Mouse (Mus musculus): Measurements from ENCODE around the gene Eefsec. TPM values are rescaled to one million over a fixed set of nuclear protein-coding genes. Genes with fewer than 3 reads are reported as not detected.

Gene Eefsec
- total RNA-seq, 2 experiments from 2014 or later = 8.1 to 8.2 TPM

DNA sequence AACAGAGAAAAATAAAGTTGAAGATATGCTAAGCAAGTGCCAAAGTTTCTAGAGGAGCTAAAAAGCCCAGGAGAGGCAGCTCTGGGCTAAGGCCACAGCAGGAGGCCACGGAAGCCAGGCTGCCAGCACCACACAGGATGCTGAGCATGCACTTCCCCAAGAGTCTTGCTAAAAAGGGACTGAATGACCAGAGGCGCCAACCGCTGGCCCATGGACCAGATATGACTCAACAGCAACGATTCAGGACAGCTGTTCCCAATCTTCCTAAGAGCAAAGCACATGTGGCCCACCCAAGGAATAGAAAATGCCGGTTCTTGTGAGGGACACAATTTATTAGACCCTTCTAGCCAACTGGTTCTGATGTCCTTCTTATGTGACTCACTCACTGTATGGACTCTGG lies 57.4 kb downstream of the Eefsec start:
- peak; percentile 74 for DNase-seq
- no peak for TF ChIP-seq CTCF (IDR thresholded peaks at IDR 0.05)
- H3K27ac ChIP-seq = no peak overlapping the region
- intact Hi-C loops (cut with DNase I) = no loop called here
- H3K4me3 ChIP-seq = no peak overlapping the region

DNA sequence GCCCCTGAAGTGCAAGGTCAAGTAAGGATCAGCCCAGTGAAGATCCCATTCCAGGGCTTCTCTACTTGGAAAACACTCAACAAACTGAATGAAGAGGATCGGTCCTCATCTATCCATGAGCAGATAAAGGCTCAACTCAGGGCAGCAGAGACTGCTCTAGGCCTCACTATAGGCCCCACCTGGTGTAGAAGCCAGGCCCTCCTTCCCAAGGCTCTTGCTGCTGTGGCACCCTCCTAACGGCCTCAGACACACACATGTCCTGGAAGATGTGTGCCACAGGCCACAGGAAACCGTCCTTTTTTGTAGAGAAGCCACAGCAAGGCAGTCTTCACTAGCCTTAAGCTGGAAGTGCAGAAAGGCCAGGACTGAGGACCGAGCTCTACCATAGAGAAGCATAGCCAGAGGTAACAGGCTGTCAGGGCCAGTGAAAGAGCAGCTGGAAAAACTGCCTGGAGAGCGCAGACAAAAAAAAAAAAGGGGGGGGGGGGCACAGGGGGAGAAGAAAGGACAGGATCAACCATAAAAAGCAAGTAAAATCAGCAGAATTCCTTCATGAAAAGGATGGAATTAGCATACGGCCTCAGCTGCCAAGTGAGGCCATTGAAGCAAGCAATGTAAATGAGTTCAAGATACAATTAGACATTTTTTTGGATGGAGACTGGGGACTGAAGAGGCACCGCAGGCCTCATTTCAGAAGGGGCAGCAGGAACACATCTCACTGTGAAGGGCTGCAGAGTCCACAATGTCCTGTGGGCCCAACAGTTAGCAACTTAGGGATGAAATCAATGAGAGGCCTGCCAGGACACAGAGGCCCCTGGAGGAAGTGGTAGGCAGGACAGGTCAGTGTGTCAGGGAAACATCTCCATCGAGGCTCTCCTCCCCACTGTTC lies 58.3 kb downstream of the Eefsec start:
- intact Hi-C loops (cut with DNase I) = no loop called here

DNA sequence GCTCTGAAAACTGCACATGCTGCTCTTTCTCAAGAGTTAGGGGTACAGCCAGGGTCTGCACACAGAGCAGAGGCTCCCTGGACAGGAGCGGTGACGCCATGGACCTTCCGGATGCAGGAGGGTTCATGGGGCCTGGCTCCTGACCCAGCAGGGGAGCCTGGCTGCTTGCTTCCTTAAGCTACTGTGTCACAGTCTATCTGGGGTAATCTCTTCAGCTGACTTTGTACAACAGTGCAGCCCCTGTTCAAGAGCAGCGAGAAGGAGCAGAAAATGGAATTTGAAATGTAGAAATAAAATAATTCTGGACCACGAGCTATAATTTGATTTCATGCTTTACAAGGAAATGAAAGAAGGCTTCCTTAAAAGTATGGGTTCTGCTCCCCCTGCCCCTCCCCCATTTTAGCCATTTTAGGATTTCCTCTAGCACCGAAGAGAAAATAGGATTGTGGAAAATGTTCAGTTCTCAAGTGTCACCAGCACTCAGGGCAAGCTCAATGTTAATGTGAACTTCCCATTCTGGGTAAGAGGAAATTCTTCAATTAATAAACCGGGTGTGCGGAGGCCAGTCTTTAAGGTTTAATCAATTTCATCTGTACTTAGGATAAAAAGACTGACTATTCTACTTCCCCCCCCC lies 61.8 kb downstream of the Eefsec start:
- Histone ChIP-seq H3K4me3 (no peak overlapping the region), H3K27ac (no peak overlapping the region)
- no peak for DNase-seq
- intact Hi-C loops (cut with DNase I) = no loop called here
- no peak for TF ChIP-seq CTCF (IDR thresholded peaks at IDR 0.05)

More for the DNA sequence above, 58.3 kb downstream of the Eefsec start:
- Histone ChIP-seq H3K27ac (no peak overlapping the region), H3K4me3 (no peak overlapping the region)
- DNase-seq = no peak
- TF ChIP-seq CTCF (IDR thresholded peaks at IDR 0.05) = no peak

DNA sequence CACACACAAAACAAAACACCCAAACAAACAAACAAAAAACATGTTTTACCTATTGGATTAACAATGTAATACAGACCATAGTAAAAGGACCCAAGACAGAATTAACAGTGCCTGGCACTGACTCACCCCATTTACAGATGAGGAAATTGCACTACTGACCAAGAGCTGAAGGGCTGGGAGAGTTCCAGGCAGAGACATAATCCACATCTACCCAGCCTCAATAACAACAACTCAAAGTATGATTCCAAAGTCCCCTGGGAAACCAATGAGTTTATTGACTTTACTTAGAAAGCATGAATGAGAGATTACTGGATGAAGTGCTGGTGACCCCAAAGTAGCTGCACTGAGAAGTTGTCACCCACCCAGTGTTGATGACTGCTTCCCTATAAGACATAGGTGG lies 62.6 kb downstream of the Eefsec start:
- no peak for DNase-seq
- TF ChIP-seq CTCF (IDR thresholded peaks at IDR 0.05) = no peak
- Histone ChIP-seq H3K4me3 (no peak overlapping the region), H3K27ac (no peak overlapping the region)
- intact Hi-C loops (cut with DNase I) = no loop called here

DNA sequence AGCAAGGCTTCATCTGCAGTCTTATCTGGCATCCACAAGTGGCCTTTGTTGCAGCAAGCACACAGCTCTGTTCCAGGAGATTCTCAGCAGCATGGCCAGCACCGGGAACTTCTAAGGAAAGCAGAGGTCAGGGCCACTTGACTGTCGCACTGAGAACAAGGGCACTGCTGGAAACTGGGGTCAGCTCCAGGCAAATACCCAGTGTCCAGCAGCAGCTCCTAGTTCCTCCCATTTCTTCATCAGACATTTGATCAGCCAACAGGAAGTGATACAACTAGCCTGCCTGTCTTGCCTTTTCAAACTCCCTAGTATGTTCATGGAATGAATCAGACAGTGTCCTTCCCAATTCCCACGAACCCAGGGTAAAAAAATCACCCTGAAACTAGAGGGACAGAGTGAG lies 66.6 kb downstream of the Eefsec start:
- no peak for TF ChIP-seq CTCF (IDR thresholded peaks at IDR 0.05)
- intact Hi-C loops (cut with DNase I) = no loop called here
- H3K27ac ChIP-seq = no peak overlapping the region

DNA sequence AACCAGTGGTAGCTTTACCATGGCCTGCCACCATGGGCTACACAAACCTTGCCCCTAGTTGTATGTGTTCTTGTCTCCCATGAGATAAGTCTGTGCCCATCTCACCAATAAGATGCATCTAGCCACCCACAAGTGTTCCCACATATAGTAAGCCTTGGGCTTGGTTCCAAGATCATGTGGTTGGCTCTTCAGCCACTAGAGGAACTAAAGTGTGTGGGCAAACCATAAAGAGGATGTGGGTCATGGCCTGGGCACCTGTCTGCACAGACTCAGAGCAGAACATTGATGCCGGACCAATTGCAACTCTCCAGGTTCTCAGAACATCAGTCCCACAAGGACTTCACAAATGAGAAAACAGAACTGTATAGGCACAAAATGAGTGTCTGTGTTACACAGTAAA lies 67.5 kb downstream of the Eefsec start:
- TF ChIP-seq CTCF (IDR thresholded peaks at IDR 0.05) = no peak
- Histone ChIP-seq H3K27ac (no peak overlapping the region), H3K4me3 (no peak overlapping the region)
- intact Hi-C loops (cut with DNase I) = no loop called here
- no peak for DNase-seq

More for the DNA sequence above, 66.6 kb downstream of the Eefsec start:
- H3K4me3 ChIP-seq = no peak overlapping the region
- no peak for DNase-seq

DNA sequence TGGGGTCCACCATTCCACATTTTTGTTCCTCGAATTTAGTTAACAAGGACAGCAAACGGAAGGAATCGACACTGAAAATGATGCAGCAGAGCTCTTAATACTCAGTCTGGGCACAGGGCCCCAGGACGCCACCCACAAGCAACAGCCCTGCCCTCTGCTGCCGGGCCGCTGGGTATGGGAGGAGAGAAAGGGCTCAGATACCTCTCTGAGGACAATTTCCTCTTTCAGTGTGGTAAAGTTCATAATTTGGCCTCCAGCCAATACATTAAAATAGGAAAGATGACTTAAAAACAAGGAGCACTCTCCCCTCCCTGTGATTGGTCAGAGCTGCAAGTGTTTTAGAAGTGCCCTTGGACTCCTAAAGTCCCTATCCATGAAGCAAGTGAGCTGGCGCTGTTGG lies 72.1 kb downstream of the Eefsec start:
- no peak for TF ChIP-seq CTCF (IDR thresholded peaks at IDR 0.05)
- intact Hi-C loops (cut with DNase I) = no loop called here
- Histone ChIP-seq H3K27ac (no peak overlapping the region), H3K4me3 (no peak overlapping the region)
- DNase-seq = no peak

DNA sequence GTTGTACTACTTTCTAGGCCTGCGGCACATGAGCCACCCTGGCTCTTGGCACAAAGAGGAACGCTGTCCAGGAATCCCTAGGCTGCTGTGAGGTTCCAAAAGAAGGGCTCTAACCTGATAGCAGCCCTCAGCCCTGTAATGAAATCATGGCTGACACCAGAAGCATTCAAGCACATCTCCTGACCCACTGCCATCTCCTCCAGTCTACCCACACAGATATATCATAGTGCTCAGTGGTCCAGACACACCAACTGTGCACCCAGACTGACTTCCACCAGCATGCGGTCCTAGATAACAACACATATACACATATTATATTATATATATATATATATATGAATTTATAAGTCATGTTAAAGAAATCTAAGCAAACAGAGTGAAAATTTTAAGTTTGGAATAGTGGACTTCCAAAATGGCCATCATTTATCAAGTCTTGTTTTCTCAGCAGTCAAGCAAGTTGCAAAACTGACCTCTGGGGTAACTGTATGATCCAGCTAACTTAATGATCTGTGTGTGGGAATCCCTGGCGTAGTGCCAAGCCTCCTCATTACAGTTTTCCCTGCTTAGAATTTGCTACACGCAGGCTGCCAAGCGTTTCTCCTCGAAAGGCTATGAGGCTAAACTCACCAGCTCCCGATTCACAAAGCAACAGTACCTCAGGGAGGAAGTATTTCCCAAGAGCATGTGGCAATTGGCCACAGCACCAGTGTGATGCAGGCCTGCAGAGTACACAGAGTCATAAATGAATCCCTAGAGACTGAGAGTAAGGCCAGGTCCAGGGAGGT lies 76.3 kb downstream of the Eefsec start:
- intact Hi-C loops (cut with DNase I) = no loop called here
- no peak overlapping the region for H3K4me3 ChIP-seq
- no peak for TF ChIP-seq CTCF (IDR thresholded peaks at IDR 0.05)
- H3K27ac ChIP-seq = no peak overlapping the region
- DNase-seq = peak; percentile 64

DNA sequence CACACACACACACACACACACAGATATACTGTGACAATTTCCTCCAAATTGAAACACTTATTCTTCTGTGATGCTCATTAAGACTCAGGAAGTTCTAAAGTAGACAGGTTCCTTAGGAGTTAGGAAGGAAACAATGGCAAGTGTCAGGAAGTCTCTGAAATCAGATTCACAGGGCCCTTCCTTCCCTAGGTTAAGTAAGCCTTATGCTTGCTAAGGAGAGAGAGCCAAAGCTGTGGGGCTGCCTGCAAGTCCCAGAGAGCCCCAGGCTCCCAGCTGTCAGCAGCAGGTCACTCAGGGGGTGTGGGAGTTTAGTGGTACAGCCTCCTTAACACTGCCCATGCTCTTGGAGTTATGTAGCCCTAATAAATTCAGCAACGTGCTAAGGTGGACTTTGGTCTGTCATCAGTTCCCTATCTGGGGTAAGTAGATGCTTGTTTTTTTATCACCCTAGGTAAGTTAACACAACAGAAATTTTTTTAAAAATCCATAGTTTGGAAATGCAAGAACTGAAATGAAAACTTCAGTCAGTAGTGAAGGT lies 82.8 kb downstream of the Eefsec start:
- no peak for TF ChIP-seq CTCF (IDR thresholded peaks at IDR 0.05)
- no peak overlapping the region for H3K4me3 ChIP-seq
- H3K27ac ChIP-seq = no peak overlapping the region
- no peak for DNase-seq
- intact Hi-C loops (cut with DNase I) = no loop called here

DNA sequence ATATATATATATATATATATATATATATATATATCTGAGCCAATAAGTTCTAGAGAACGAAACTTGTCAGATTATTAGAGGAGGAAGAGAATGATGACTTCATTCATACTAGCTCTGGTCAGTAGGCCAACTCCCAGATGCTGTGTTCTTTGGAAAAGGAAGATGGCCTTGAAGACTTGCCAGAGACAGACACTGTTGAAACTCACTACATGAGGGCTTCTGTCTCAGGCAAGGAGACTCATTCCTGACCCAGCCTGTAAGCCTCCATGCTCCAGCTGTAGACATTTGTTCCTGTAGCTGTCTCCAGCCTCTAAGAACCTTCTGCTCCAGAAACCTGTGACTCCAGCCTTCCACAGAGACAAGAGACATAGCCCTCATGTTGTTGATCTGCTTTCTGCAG lies 85.2 kb downstream of the Eefsec start:
- H3K4me3 ChIP-seq = no peak overlapping the region
- intact Hi-C loops (cut with DNase I) = no loop called here
- no peak overlapping the region for H3K27ac ChIP-seq
- no peak for DNase-seq
- TF ChIP-seq CTCF (IDR thresholded peaks at IDR 0.05) = no peak

DNA sequence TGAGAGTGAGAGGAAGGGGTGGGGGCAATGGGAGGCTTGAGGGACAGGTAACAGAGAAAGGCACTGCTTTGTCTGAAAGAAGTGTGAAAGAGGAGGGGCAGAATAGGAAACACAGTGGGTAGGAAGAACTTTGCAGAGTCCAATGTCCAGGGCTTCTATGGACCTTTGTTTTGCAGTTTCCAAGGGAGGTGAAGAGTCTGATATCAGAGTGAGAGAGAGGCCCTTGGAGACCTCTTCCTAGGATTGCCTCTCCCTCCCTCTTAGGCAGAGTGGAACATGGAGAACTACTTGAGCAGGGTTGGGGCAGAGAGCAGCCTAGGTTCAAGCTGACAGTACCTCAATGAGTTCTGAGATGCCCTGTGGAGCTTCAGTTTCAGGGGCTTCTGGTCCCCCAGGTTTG lies 88.1 kb downstream of the Eefsec start:
- DNase-seq = no peak
- no peak overlapping the region for H3K4me3 ChIP-seq
- intact Hi-C loops (cut with DNase I) = no loop called here
- H3K27ac ChIP-seq = no peak overlapping the region
- no peak for TF ChIP-seq CTCF (IDR thresholded peaks at IDR 0.05)

DNA sequence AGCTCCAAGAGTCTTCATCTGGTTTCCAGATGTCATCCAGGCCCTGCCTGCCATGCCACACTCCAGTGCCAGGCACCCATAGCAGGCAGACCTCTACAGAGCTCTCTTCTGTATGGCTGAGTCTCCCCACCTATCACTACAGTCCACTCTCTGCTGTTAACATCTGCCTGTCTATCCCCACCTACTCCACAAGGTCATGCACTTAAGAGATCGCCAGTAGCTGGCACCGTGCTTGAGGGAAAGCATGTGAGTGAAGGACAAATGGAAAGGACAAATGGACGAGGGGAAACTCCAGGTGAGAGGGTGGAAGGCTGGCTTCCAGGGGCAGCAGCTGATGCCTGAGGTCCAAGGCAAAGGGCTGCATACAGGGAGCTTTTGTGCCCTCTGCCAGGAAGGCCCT lies 90.5 kb downstream of the Eefsec start:
- no peak for DNase-seq
- no peak for TF ChIP-seq CTCF (IDR thresholded peaks at IDR 0.05)
- no peak overlapping the region for H3K27ac ChIP-seq
- intact Hi-C loops (cut with DNase I) = no loop called here
- H3K4me3 ChIP-seq = no peak overlapping the region

DNA sequence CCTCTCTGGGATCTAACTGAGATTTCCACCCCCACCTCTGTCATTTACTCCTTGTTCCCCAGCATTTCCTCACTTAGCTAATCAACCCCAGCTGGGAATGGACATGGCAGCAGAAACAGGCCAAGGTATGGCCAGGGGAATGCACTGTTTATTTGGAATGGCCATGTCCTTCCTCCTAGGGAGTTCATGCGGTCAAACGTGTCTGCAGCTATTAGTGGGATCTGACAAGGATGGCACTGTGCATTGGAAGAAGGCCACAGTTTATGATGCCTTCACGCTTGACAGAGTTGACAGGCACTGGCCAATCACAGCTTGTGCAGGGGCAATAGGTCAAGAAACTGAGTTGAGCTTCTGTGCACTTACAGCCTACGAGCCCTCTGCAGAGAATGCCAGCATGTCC lies 93.8 kb downstream of the Eefsec start:
- intact Hi-C loops (cut with DNase I) = no loop called here
- no peak overlapping the region for H3K4me3 ChIP-seq
- TF ChIP-seq CTCF (IDR thresholded peaks at IDR 0.05) = no peak
- DNase-seq = no peak
- no peak overlapping the region for H3K27ac ChIP-seq

Measured in gastrocnemius, adult 2 months (tissue).